In the genomic region with DNA sequence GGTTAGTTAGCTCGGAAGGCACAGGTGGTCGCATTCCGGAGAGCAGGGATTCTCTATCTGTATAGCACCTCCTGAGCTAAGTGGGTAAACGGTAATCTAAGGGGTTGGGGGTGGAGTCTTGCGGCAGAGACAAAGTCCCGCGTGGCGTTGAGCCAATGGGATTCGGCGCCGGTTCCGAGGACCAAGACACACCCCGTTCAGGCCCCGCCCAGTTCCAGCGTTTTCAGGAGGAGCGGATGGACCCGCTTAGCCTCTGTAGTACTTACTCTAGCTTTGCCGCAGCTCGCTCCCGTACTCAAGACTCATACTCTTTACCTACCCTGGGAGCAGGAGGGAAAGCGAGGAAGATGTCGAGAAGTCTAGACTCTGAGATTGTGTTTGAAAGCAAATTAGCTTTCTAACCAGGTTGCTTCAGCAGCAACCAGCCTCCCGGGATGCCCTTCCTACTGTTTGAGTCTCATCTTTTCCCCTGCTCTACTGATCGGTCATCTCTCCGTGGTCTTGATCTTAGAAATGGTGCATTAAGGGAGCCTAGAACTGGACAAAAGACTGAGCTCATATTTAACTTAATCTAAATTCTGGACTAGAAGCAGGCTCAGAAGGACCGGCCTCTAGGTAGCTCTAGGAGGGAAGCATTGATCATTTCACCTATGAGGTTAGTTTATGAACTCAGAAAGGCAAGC, we compare ENCODE assay signal across 9 mouse cellular contexts. TPM values are rescaled to one million over a fixed set of nuclear protein-coding genes. Genes with fewer than 3 reads are reported as not detected.
DNase-seq lines count a peak whose midpoint lies in the region; ATAC-seq and TF ChIP-seq lines count a peak whose summit lies in the region.
"Had no signal": no experiment of that assay in that cellular context is flagged by ENCODE, and none has a peak within 500 bp of the region (broad histone marks: within the 10 kb centered on the region; RNA-seq: fewer than 3 reads in every experiment).

No protein-coding gene starts in this region.

- H3K36me3 ChIP-seq in embryonic facial prominence, embryonic 10.5 days (replicated peaks): no peaks in the 10 kb centered on the region
- H3K36me3 ChIP-seq in hindbrain, embryonic 12.5 days: no peaks in the 10 kb centered on the region
- H3K36me3 ChIP-seq in midbrain, embryonic 11.5 days (ENCODE audit: control insufficient read depth, insufficient read depth, low read length): no peaks in the 10 kb centered on the region
- H3K36me3 ChIP-seq in stomach, embryonic 16.5 days (ENCODE audit: control insufficient read depth, insufficient read depth, low read length): no peaks in the 10 kb centered on the region

- 3% methylated on average over 26 of the region's 26 CpGs for WGBS in embryonic facial prominence, embryonic 10.5 days
- 4% methylated on average over 26 of the region's 26 CpGs for WGBS in hindbrain, embryonic 12.5 days
- 2% methylated on average over 26 of the region's 26 CpGs for WGBS in midbrain, embryonic 11.5 days
- 3% methylated on average over 26 of the region's 26 CpGs for WGBS in stomach, embryonic 16.5 days

- peak; percentile 52 for DNase-seq in T-cell, adult 2 months (ENCODE audit: low spot score)
- DNase-seq in embryonic facial prominence, embryonic 10.5 days (ENCODE audit: low spot score): peak; percentile 73
- peak; percentile 70 to 78 for DNase-seq in left cerebral cortex, adult 2 months (ENCODE audit: extremely low spot score in 1 of 2, low spot score in 2 of 2)
- peak; percentile 92 for DNase-seq in midbrain, embryonic 11.5 days (ENCODE audit: low spot score, missing footprints)
- no peak for DNase-seq in ovary, postnatal 14 days (ENCODE audit: low spot score)

- H3K4me3 ChIP-seq in embryonic facial prominence, embryonic 10.5 days: peak overlapping the region; percentile 62
- H3K4me3 ChIP-seq in hindbrain, embryonic 12.5 days: peak overlapping the region; percentile 51
- peak overlapping the region; percentile 35 for H3K4me3 ChIP-seq in left cerebral cortex, adult 2 months
- H3K4me3 ChIP-seq in midbrain, embryonic 11.5 days (ENCODE audit: low read depth, low read length): peak overlapping the region; percentile 14; the same call in 1 of the 2 replicates
- H3K4me3 ChIP-seq in stomach, embryonic 16.5 days (replicated peaks; ENCODE audit: low read length): no peak overlapping the region

- no peaks in the 10 kb centered on the region for H3K9me3 ChIP-seq in embryonic facial prominence, embryonic 10.5 days
- H3K9me3 ChIP-seq in hindbrain, embryonic 12.5 days (replicated peaks): no peaks in the 10 kb centered on the region
- H3K9me3 ChIP-seq in midbrain, embryonic 11.5 days (ENCODE audit: control insufficient read depth, low read length): no peaks in the 10 kb centered on the region
- H3K9me3 ChIP-seq in stomach, embryonic 16.5 days (replicated peaks; ENCODE audit: control insufficient read depth, low read length): no peaks in the 10 kb centered on the region

- intact Hi-C loops in left cerebral cortex, adult 2 months (cut with DNase I): no loop called here

- TF ChIP-seq CTCF in left cerebral cortex, adult 2 months (IDR thresholded peaks at IDR 0.05): no peak

- ATAC-seq in CD4-positive, CD25-positive, alpha-beta regulatory T cell, adult 4 months: peak; percentile 53
- peak; percentile 45; the same call in 1 of the 2 replicates for ATAC-seq in hindbrain, embryonic 12.5 days (ENCODE audit: low FRiP score)
- peak; percentile 51; the same call in 1 of the 2 replicates for ATAC-seq in midbrain, embryonic 11.5 days (ENCODE audit: low FRiP score)
- ATAC-seq in stomach, embryonic 16.5 days (ENCODE audit: insufficient read depth, low FRiP score): peak; percentile 53; the same call in 1 of the 2 replicates

- H3K9ac ChIP-seq in hindbrain, embryonic 12.5 days: no peak overlapping the region
- H3K9ac ChIP-seq in midbrain, embryonic 11.5 days (ENCODE audit: low read length): no peak overlapping the region
- H3K9ac ChIP-seq in stomach, embryonic 16.5 days (ENCODE audit: low read length): no peak overlapping the region

- H3K27ac ChIP-seq in embryonic facial prominence, embryonic 10.5 days (replicated peaks): no peak overlapping the region
- no peak overlapping the region for H3K27ac ChIP-seq in hindbrain, embryonic 12.5 days
- peak overlapping the region; percentile 8 for H3K27ac ChIP-seq in left cerebral cortex, adult 2 months
- no peak overlapping the region for H3K27ac ChIP-seq in midbrain, embryonic 11.5 days (ENCODE audit: low read depth, low read length)
- no peak overlapping the region for H3K27ac ChIP-seq in stomach, embryonic 16.5 days (ENCODE audit: low read length)

- peak overlapping the region; percentile 67 for H3K4me2 ChIP-seq in hindbrain, embryonic 12.5 days (replicated peaks)
- peak overlapping the region; percentile 92 for H3K4me2 ChIP-seq in midbrain, embryonic 11.5 days
- H3K4me2 ChIP-seq in stomach, embryonic 16.5 days (ENCODE audit: low read depth, low read length): peak overlapping the region; percentile 20; the same call in 1 of the 2 replicates

- peaks cover 32% of the 10 kb centered on the region for H3K4me1 ChIP-seq in embryonic facial prominence, embryonic 10.5 days
- peaks cover 27% of the 10 kb centered on the region for H3K4me1 ChIP-seq in hindbrain, embryonic 12.5 days
- peaks cover 23% of the 10 kb centered on the region for H3K4me1 ChIP-seq in midbrain, embryonic 11.5 days (ENCODE audit: control insufficient read depth, insufficient read depth, low read length)
- peaks cover 8% of the 10 kb centered on the region for H3K4me1 ChIP-seq in stomach, embryonic 16.5 days (ENCODE audit: control insufficient read depth, insufficient read depth, low read length)

- H3K27me3 ChIP-seq in embryonic facial prominence, embryonic 10.5 days (replicated peaks; ENCODE audit: low read depth, poor library complexity, severe bottlenecking): peaks cover 85% of the 10 kb centered on the region
- peaks cover 73% of the 10 kb centered on the region for H3K27me3 ChIP-seq in hindbrain, embryonic 12.5 days
- peaks cover 37% of the 10 kb centered on the region for H3K27me3 ChIP-seq in midbrain, embryonic 11.5 days (ENCODE audit: control insufficient read depth, insufficient read depth, low read length)
- H3K27me3 ChIP-seq in stomach, embryonic 16.5 days (ENCODE audit: control insufficient read depth, insufficient read depth, low read length): peaks cover 51% of the 10 kb centered on the region

RNA-seq across cellular contexts. Expression of gene Rtbdn, which starts 2.2 kb away (rescaled TPM):
- polyA plus RNA-seq in CD4-positive, CD25-positive, alpha-beta regulatory T cell, adult 4 months (2017; shearing (Covaris generic)): not detected
- polyA plus RNA-seq in embryonic facial prominence, embryonic 10.5 days (2016; fragmentation: Nextera tagmentation; extraction: Ambion mirVana): 0.36 and 0.91 TPM in 2 replicates
- 1.5 and 1.6 TPM in 2 replicates for polyA plus RNA-seq in hindbrain, embryonic 12.5 days (2016; fragmentation: Nextera tagmentation; extraction: Ambion mirVana)
- 1 to 10 TPM; 1.1 to 1.2 TPM for total RNA-seq in left cerebral cortex, adult 2 months (2021)
- 0.15 TPM in 1 of 2 replicates, not detected in the other for polyA plus RNA-seq in midbrain, embryonic 11.5 days (2014; fragmentation: Nextera tagmentation; extraction: Ambion mirVana)
- 0.19 and 0.28 TPM in 2 replicates for polyA plus RNA-seq in stomach, embryonic 16.5 days (2015; fragmentation: Nextera tagmentation; extraction: Ambion mirVana)
- polyA plus RNA-seq: spleen, adult 2 months had no signal

RNA-seq across cellular contexts. Expression of gene Mast1, which starts 7.5 kb away (rescaled TPM):
- polyA plus RNA-seq in CD4-positive, CD25-positive, alpha-beta regulatory T cell, adult 4 months (2017; shearing (Covaris generic)): 1 to 10 TPM; 1.2 to 1.3 TPM
- 2.3 and 3.4 TPM in 2 replicates for polyA plus RNA-seq in embryonic facial prominence, embryonic 10.5 days (2016; fragmentation: Nextera tagmentation; extraction: Ambion mirVana)
- polyA plus RNA-seq in hindbrain, embryonic 12.5 days (2016; fragmentation: Nextera tagmentation; extraction: Ambion mirVana): 36.8 and 37.9 TPM in 2 replicates
- 10 to 100 TPM; 89.4 to 95.7 TPM for total RNA-seq in left cerebral cortex, adult 2 months (2021)
- polyA plus RNA-seq in midbrain, embryonic 11.5 days (2014; fragmentation: Nextera tagmentation; extraction: Ambion mirVana): 8.8 and 10.2 TPM in 2 replicates
- 1.4 and 1.6 TPM in 2 replicates for polyA plus RNA-seq in stomach, embryonic 16.5 days (2015; fragmentation: Nextera tagmentation; extraction: Ambion mirVana)

RNA-seq across cellular contexts. Expression of gene Gm49661, which starts 24.6 kb away (rescaled TPM):
- not detected for polyA plus RNA-seq in CD4-positive, CD25-positive, alpha-beta regulatory T cell, adult 4 months (2017; shearing (Covaris generic))
- not detected in 2 replicates for polyA plus RNA-seq in embryonic facial prominence, embryonic 10.5 days (2016; fragmentation: Nextera tagmentation; extraction: Ambion mirVana)
- not detected in 2 replicates for polyA plus RNA-seq in hindbrain, embryonic 12.5 days (2016; fragmentation: Nextera tagmentation; extraction: Ambion mirVana)
- not detected for total RNA-seq in left cerebral cortex, adult 2 months (2021)
- polyA plus RNA-seq in midbrain, embryonic 11.5 days (2014; fragmentation: Nextera tagmentation; extraction: Ambion mirVana): not detected in 2 replicates
- not detected in 2 replicates for polyA plus RNA-seq in stomach, embryonic 16.5 days (2015; fragmentation: Nextera tagmentation; extraction: Ambion mirVana)
- polyA plus RNA-seq: spleen, adult 2 months had no signal

RNA-seq across cellular contexts. Expression of gene Prdx2, which starts 24.8 kb away (rescaled TPM):
- polyA plus RNA-seq in CD4-positive, CD25-positive, alpha-beta regulatory T cell, adult 4 months (2017; shearing (Covaris generic)): 100 to 1,000 TPM; 213 to 298 TPM
- polyA plus RNA-seq in embryonic facial prominence, embryonic 10.5 days (2016; fragmentation: Nextera tagmentation; extraction: Ambion mirVana): 1,193 and 1,272 TPM in 2 replicates
- polyA plus RNA-seq in hindbrain, embryonic 12.5 days (2016; fragmentation: Nextera tagmentation; extraction: Ambion mirVana): 1,088 and 1,187 TPM in 2 replicates
- total RNA-seq in left cerebral cortex, adult 2 months (2021): 100 to 1,000 TPM; 319 to 333 TPM
- 1,298 and 1,349 TPM in 2 replicates for polyA plus RNA-seq in midbrain, embryonic 11.5 days (2014; fragmentation: Nextera tagmentation; extraction: Ambion mirVana)
- 584 and 593 TPM in 2 replicates for polyA plus RNA-seq in stomach, embryonic 16.5 days (2015; fragmentation: Nextera tagmentation; extraction: Ambion mirVana)

RNA-seq across cellular contexts. Expression of gene Rnaseh2a, which starts 24.9 kb away (rescaled TPM):
- 100 to 1,000 TPM in 1 of 2 experiments, 10 to 100 TPM in 1; 78.9 to 109 TPM for polyA plus RNA-seq in CD4-positive, CD25-positive, alpha-beta regulatory T cell, adult 4 months (2017; shearing (Covaris generic))
- polyA plus RNA-seq in embryonic facial prominence, embryonic 10.5 days (2016; fragmentation: Nextera tagmentation; extraction: Ambion mirVana): 147 and 148 TPM in 2 replicates
- 77.4 and 77.9 TPM in 2 replicates for polyA plus RNA-seq in hindbrain, embryonic 12.5 days (2016; fragmentation: Nextera tagmentation; extraction: Ambion mirVana)
- 10 to 100 TPM; 43.4 to 47.3 TPM for total RNA-seq in left cerebral cortex, adult 2 months (2021)
- polyA plus RNA-seq in midbrain, embryonic 11.5 days (2014; fragmentation: Nextera tagmentation; extraction: Ambion mirVana): 113 and 121 TPM in 2 replicates
- polyA plus RNA-seq in stomach, embryonic 16.5 days (2015; fragmentation: Nextera tagmentation; extraction: Ambion mirVana): 97.5 and 108 TPM in 2 replicates

Comparison
In these comparisons a context has a peak if more than half of its experiments do, and no peak if none do; other contexts are left out.
1. H3K4me2 ChIP-seq: peak in every context shown above with its lines; median percentile 92 in midbrain, embryonic 11.5 days; 67 in hindbrain, embryonic 12.5 days; 20 in stomach, embryonic 16.5 days.